Mouse (Mus musculus) liver, adult 2 months (tissue): Measurements from ENCODE around the gene Sox1.

ENCODE experiments used
- CTCF ChIP-seq: fragments of 200-500 bp; IDR thresholded peaks from 2 replicates; pipeline ENCODE4 v1.5.1; 2011; ENCODE audit warnings: low read depth, low read length, control low read depth
- POLR2A ChIP-seq: fragments of 200-500 bp; IDR thresholded peaks from 2 replicates; pipeline ENCODE4 v1.6.1; 2011; ENCODE audit warnings: low read length, control low read depth; ENCODE audit not compliant: insufficient read depth; ENCODE audit errors: extremely low read depth

DNA sequence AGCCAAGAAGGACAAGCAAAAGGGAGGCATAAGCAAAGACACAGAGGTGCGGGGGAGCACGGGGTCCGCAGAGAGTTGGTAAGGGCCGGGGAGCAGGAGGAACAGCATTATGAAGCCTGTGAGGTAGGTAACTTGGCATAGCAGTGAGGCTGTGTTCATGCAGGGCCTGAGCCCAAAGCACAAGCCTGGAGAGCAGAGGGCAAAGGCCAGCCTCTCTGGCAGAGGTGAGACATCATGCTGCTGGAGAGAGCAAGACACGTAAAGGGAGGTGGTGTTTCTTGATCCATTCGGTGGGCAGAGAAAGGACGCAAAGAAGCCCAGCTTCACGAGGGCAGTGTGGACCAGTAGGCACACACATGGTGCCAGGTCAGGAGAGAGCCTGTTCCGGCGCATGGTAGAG is 44.8 kb downstream of the Sox1 start:
- TF ChIP-seq CTCF: no peak
- TF ChIP-seq POLR2A: no peak
